Mouse (Mus musculus) large intestine, adult 2 months (tissue): ENCODE data around the gene Ubac1. TPM values are rescaled to one million over a fixed set of nuclear protein-coding genes. Genes with fewer than 3 reads are reported as not detected.

Experiments used
- DNase-seq: peaks from one replicate; pipeline ENCODE4 v3.0.0-alpha.2; 2012; ENCODE audit warnings: low read depth, low spot score
- WGBS: fragments of 180-500 bp; shearing (Covaris S2); methylation state at CpG from one replicate; pipeline ENCODE4 v1.1.7; 2018; 5-methylcytosine and 5-hydroxymethylcytosine counted together
- polyA plus RNA-seq: library from polyadenylated mRNA; depleted of rRNA; stranded (reverse); fragments of >200 nt; gene quantifications from 2 replicates; pipeline ENCODE4 v1.2.3, GENCODE M21; 2012; rRNA removed

The Ubac1 gene
- polyA plus RNA-seq, 1 experiment: 43.6 TPM

DNA sequence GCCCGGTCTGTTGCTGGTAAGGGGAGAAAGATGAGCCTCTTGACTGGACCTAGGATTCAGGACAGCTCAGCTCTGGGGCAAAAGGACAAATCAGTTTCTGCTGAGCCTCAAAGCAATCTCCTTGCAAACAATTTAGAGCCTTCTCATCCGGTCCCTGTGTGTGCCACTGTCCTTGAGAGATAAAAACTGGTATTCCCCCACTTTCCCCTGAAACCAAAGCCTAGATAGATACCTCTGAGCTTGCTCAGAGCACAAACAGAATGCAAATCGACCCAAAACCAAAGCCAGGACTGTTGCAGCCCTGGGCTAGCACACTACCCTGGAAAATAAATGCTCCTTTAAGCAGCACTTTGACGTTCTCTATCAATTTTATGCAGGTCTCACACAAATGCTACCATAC, 42.5 kb downstream of the Ubac1 start:
- 73% methylated on average over 4 of the region's 4 CpGs for WGBS
- no peak for DNase-seq

DNA sequence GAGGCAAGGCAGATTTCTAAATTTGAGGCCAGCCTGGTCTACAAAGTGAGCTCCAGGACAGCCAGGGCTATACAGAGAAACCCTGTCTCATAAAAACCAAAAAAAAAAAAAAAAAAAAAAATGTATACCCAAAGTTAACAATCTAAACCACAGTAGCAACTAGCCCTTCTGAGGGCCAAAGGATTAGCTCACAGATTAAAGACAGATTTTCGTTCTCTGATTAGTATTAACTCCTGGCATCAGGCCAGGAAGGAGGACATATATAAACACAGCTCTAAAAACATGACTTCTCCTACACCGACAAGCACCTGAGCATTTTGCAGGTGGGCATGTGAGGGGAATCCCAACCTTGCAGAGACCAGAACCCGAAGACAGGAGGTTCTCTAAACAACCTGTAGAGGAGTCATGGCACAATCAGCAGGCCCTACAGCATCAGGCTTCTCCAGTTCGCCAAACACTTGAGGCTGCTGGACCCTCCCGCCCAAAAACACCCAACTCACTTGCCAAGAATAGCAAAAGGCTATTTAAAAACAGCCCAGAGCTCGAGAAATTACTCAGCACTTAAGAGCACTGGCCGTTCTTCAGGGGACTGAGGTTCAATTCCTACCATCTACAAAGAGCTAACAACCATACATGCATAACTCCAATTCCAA, 43.8 kb downstream of the Ubac1 start:
- DNase-seq: no peak
- 46% methylated on average over 7 of the region's 7 CpGs for WGBS

DNA sequence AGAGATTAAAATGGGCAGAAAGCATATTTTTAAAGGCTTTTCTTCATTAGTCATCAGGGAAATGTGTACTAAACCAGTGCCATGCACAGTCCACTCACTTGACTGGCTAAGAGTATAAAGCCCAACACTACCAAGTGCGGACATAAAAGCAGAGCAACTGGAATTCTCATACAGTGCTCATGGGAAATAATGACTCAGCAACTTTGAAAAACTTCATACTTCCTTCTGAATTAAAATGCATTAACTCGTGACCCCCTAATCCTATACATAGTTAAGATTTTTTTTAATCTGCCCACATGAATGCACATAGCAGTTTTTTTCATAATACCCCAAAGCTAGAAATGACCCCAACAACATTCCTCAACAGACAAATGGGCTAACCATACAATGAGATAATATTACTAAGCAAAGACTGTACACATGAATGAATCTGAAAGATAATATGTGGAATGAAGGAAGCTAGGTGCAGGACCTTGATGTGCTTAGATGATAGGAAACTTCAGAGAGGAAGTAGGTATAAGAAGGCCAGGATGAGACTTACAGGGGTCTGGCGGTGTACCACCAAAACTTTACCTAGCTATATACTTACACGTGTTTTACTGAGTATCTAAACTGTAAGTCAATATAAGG, 46.3 kb downstream of the Ubac1 start:
- WGBS: 81% methylated on average over 4 of the region's 4 CpGs
- no peak for DNase-seq

DNA sequence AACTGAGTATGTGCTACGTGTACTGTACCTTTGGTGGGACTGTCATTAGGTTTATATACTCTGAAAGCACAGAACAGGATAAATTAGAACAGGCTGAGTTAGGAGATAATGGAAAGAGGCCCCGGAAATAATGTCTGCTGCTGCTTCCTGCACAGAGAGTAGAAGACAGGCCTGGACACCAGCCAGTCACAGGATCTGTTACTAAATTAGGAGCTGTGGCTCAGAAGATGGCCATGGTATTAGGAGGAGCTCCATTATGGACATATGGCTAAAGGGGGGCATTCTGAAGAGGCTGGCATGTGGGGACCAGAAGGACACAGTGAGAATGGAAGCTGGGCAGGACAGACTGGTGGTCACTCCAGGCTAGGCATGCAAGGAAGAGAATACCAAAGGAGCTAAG, 51.1 kb downstream of the Ubac1 start:
- 39% methylated on average over 2 of the region's 2 CpGs for WGBS
- no peak for DNase-seq

DNA sequence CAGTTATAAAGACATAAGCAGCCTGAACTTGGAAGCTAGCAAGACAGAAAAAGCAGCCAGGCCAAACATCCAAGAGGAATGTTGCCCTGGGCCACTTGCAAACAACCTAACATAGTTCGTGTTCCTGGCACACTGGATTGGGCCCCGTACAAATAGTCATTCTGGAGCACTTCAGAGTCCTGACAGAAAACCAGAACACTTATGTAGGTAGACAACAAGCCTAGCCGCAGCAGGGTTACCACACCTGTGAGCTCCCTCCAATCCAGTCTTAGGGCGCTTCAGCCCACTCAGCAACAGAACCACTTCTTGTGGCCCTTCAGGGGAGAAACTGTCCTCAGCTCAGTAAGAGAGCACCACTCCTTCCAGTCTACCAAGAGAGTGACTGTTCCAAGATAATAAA, 52.2 kb downstream of the Ubac1 start:
- no peak for DNase-seq
- WGBS: 87% methylated on average over 4 of the region's 4 CpGs

DNA sequence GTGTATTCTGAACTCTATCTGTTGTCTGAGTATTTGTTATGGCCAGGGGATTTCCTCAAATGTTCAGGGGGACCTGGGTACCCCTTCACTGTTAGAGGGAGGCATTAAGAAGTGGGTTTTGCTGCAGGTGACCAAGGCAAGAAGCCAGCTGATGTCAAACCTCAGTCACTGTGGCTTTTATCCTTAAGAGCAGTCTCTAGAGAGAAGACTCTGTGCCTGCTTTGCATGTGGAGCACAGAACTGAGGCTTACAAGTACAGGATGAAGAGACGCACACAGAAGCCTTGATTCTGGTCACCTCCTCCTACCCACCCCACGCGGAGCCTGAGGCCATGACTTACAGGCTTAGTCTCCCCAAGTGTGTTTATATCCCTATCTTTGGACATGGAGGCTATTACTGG, 72.3 kb downstream of the Ubac1 start:
- WGBS: 95% methylated on average over 3 of the region's 3 CpGs
- DNase-seq: no peak

Other genes with a start within 250 kb of the Ubac1 start
- gene Lcn11, start 244.7 kb downstream of the Ubac1 start, polyA plus RNA-seq: not detected in 2 replicates
- not detected in 2 replicates for gene Gm13539, start 239.5 kb downstream of the Ubac1 start, polyA plus RNA-seq
- not detected in 2 replicates for gene Glt6d1, start 205.9 kb downstream of the Ubac1 start, polyA plus RNA-seq
- gene Lcn9, start 198.6 kb downstream of the Ubac1 start, polyA plus RNA-seq: 0.10 and 0.29 TPM in 2 replicates
- not detected in 2 replicates for gene Sohlh1, start 174.5 kb downstream of the Ubac1 start, polyA plus RNA-seq
- gene Kcnt1, start 158.0 kb downstream of the Ubac1 start, polyA plus RNA-seq: 1.4 and 2.8 TPM in 2 replicates
- 2.1 and 5.1 TPM in 2 replicates for gene Camsap1, start 38.5 kb downstream of the Ubac1 start, polyA plus RNA-seq
- gene Nacc2, start 101.5 kb upstream of the Ubac1 start, polyA plus RNA-seq: 14.1 and 32.1 TPM in 2 replicates
- 0.10 TPM in 1 of 2 replicates, not detected in the other for gene Lhx3, start 186.5 kb upstream of the Ubac1 start, polyA plus RNA-seq
- gene Qsox2, start 215.8 kb upstream of the Ubac1 start, polyA plus RNA-seq: 11.6 and 14.0 TPM in 2 replicates